Mouse (Mus musculus) stomach, postnatal 0 days (tissue): Measurements from ENCODE around the gene Osgepl1. TPM values are rescaled to one million over a fixed set of nuclear protein-coding genes. Genes with fewer than 3 reads are reported as not detected.
"Not testable (repeated sequence)": the region's sequence is repeated elsewhere in the genome, so short reads cannot be mapped to it uniquely, and the experiment has no call there.

Source experiments
- ATAC-seq: fragments of 200-750 bp; cut with Nextera tagmentation; 2 replicates; pipeline ENCODE4 v1.8.0; 2017; ENCODE audit not compliant: low FRiP score, low TSS enrichment
- DNase-seq: peaks from one replicate; pipeline ENCODE4 v3.0.0-alpha.2; 2016; ENCODE audit warnings: low spot score
- H3K27ac ChIP-seq: fragments of 300-500 bp; sonication (generic); replicated peaks from 2 replicates; pipeline ENCODE4 v1.5.1; 2014; ENCODE audit warnings: mild to moderate bottlenecking, control low read depth
- H3K27me3 ChIP-seq: fragments of 300-500 bp; sonication (generic); 2 replicates; pipeline ENCODE4 v1.6.1; 2014; ENCODE audit warnings: low read length; ENCODE audit not compliant: control insufficient read depth, insufficient read depth
- H3K36me3 ChIP-seq: fragments of 300-500 bp; sonication (generic); 2 replicates; pipeline ENCODE4 v1.6.1; 2014; ENCODE audit warnings: low read length, mixed read lengths; ENCODE audit not compliant: control insufficient read depth, insufficient read depth
- H3K4me1 ChIP-seq: fragments of 300-500 bp; sonication (generic); replicated peaks from 2 replicates; pipeline ENCODE4 v1.6.1; 2014; ENCODE audit warnings: antibody characterized with exemption; ENCODE audit not compliant: control insufficient read depth, insufficient read depth
- H3K4me2 ChIP-seq: fragments of 300-500 bp; sonication (generic); replicated peaks from 2 replicates; pipeline ENCODE4 v1.6.1; 2014; ENCODE audit warnings: low read depth, mild to moderate bottlenecking, control low read depth, moderate library complexity
- H3K4me3 ChIP-seq: fragments of 300-500 bp; sonication (generic); 2 replicates; pipeline ENCODE4 v1.5.1; 2014; ENCODE audit warnings: low read depth, low read length, control low read depth
- H3K9ac ChIP-seq: fragments of 300-500 bp; sonication (generic); 2 replicates; pipeline ENCODE4 v1.6.1; 2014; ENCODE audit warnings: mild to moderate bottlenecking, low read length, control low read depth, mixed read lengths
- H3K9me3 ChIP-seq: fragments of 300-500 bp; sonication (generic); 2 replicates; pipeline ENCODE4 v1.6.1; 2016; ENCODE audit warnings: low read length; ENCODE audit not compliant: control insufficient read depth
- CTCF ChIP-seq: IDR thresholded peaks from 2 replicates; pipeline ENCODE4 v1.5.1; 2016; ENCODE audit warnings: antibody characterized with exemption, low read depth, mild to moderate bottlenecking, moderate library complexity
- EP300 ChIP-seq: optimal IDR thresholded peaks from 2 replicates; pipeline ENCODE3; 2016; ENCODE audit warnings: antibody characterized with exemption
- WGBS: fragments of 180-500 bp; shearing (Covaris S2); extraction: QIAGEN DNeasy Blood & Tissue Kit; methylation state at CpG from one replicate; pipeline ENCODE4 v1.1.7; 2014; 5-methylcytosine and 5-hydroxymethylcytosine counted together
- polyA plus RNA-seq: library from polyadenylated mRNA; unstranded; fragments of >200 nt; fragmentation: Nextera tagmentation; extraction: Ambion mirVana; gene quantifications from 2 replicates; pipeline ENCODE4 v1.2.1, GENCODE M21; 2015

Osgepl1 gene
- polyA plus RNA-seq, result 15.7 and 16.7 TPM in 2 replicates

- DNase-seq (peak; percentile 87), ATAC-seq (peak; percentile 97)
- 1% methylated on average over 27 of the region's 27 CpGs for WGBS
- H3K4me3 ChIP-seq, result peak within 1 kb of the TSS; percentile 66
- TF ChIP-seq EP300 (no peak), CTCF (peak; percentile 52)
- H3K9ac ChIP-seq, result peak within 1 kb of the TSS; percentile 79
- no peaks in the 10 kb centered on the region for H3K9me3 ChIP-seq
- H3K4me1 ChIP-seq, result 0 out of 2 replicates have a peak, but pooled peaks cover 2% of the 10 kb centered on the region
- no peaks in the 10 kb centered on the region for H3K27me3 ChIP-seq
- peak within 1 kb of the TSS; percentile 86 for H3K27ac ChIP-seq
- peak within 1 kb of the TSS; percentile 75 for H3K4me2 ChIP-seq
- no peaks in the 10 kb centered on the region for H3K36me3 ChIP-seq
Observed at GRCm38 (mm10) chr1:53312989-53313967, at the start of gene Osgepl1. Gene Osgepl1 (plus strand): TSS chr1:53313624.

DNA sequence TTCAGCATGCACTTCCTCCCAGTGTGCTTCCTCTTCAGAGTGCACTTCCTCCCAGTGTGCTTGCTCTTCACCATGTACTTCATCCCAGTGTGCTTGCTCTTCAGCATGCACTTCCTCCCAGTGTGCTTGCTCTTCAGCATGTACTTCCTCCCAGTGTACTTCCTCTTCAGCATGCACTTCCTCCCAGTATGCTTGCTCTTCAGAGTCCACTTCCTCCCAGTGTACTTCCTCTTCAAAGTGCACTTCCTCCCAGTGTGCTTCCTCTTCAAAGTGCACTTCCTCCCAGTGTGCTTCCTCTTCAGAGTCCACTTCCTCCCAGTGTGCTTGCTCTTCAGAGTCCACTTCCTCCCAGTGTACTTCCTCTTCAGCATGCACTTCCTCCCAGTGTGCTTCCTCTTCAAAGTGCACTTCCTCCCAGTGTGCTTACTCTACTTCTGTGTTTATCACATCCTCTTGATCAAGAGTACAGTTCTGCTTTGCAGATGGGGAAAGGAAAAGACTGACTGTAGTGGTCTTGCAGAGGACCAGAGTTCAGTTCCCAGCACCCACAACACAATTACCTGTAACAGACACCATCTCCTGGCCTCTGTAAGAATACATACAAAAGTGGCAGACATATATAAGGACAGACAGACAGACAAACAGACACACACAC lies 48.3 kb upstream of the Osgepl1 start:
- H3K27me3 ChIP-seq, ATAC-seq, H3K4me2 ChIP-seq: not testable (repeated sequence)

GRCm38 (mm10) chr1:53269901-53270300 lies 43.5 kb upstream of the Osgepl1 start:
- 85% methylated on average over 3 of the region's 3 CpGs for WGBS
- H3K36me3 ChIP-seq, result no peaks in the 10 kb centered on the region

More for the DNA sequence above, 48.3 kb upstream of the Osgepl1 start:
- H3K9me3 ChIP-seq, H3K9ac ChIP-seq, H3K4me1 ChIP-seq, DNase-seq, H3K36me3 ChIP-seq, H3K4me3 ChIP-seq, H3K27ac ChIP-seq: not testable (repeated sequence)

DNA sequence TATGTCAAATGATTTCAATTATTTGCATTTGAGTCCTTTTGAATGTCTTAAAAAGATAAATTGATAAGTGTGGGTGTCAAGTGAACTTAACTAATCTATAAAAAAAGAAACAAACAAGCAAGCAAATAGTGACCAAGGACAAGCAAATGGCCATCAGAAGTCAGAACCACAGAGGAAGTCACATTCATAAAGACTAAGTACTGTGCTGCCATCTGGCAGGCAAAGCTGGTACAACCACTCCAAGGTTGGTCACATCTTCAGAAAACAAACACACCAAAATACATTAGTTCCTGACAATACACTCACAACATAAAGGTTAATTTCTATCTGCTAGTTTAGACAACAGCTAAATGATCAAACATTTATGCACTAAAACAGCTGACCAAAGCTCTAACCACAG lies 40.8 kb upstream of the Osgepl1 start:
- no peak for TF ChIP-seq EP300
- TF ChIP-seq CTCF, result peak; percentile 77
- H3K4me1 ChIP-seq, result no peaks in the 10 kb centered on the region
- DNase-seq, result peak; percentile 16

More at GRCm38 (mm10) chr1:53269901-53270300, 43.5 kb upstream of the Osgepl1 start:
- H3K27me3 ChIP-seq, result no peaks in the 10 kb centered on the region
- no peak overlapping the region for H3K4me3 ChIP-seq
- no peak overlapping the region for H3K4me2 ChIP-seq
- no peak overlapping the region for H3K9ac ChIP-seq
- no peaks in the 10 kb centered on the region for H3K9me3 ChIP-seq
- H3K4me1 ChIP-seq, result no peaks in the 10 kb centered on the region
- TF ChIP-seq EP300, result no peak
- TF ChIP-seq CTCF, result no peak
- DNase-seq, result no peak
- H3K27ac ChIP-seq, result no peak overlapping the region
- no peak for ATAC-seq

GRCm38 (mm10) chr1:53291197-53291596 lies 22.2 kb upstream of the Osgepl1 start:
- Histone ChIP-seq H3K4me1 (no peaks in the 10 kb centered on the region), H3K4me3 (no peak overlapping the region), H3K4me2 (no peak overlapping the region), H3K36me3 (no peaks in the 10 kb centered on the region), H3K9me3 (no peaks in the 10 kb centered on the region), H3K9ac (no peak overlapping the region), H3K27ac (no peak overlapping the region), H3K27me3 (no peaks in the 10 kb centered on the region)
- 60% methylated on average over 3 of the region's 3 CpGs for WGBS
- TF ChIP-seq CTCF (no peak), EP300 (no peak)
- ATAC-seq (no peak), DNase-seq (no peak)

More for the DNA sequence above, 40.8 kb upstream of the Osgepl1 start:
- no peaks in the 10 kb centered on the region for H3K27me3 ChIP-seq
- no peak overlapping the region for H3K27ac ChIP-seq
- H3K9me3 ChIP-seq, result no peaks in the 10 kb centered on the region
- H3K9ac ChIP-seq, result no peak overlapping the region
- ATAC-seq, result no peak
- H3K4me3 ChIP-seq, result no peak overlapping the region
- H3K4me2 ChIP-seq, result no peak overlapping the region
- H3K36me3 ChIP-seq, result no peaks in the 10 kb centered on the region
